Mouse (Mus musculus) heart, embryonic 13.5 days (tissue): ENCODE results near the gene Rnase4. TPM values are rescaled to one million over a fixed set of nuclear protein-coding genes. Genes with fewer than 3 reads are reported as not detected.

ENCODE experiments used
- ATAC-seq: fragments of 200-750 bp; cut with Nextera tagmentation; 2 replicates; pipeline ENCODE4 v1.8.0; 2017; ENCODE audit warnings: moderate TSS enrichment; ENCODE audit not compliant: insufficient number of reproducible peaks, low FRiP score, low TSS enrichment; ENCODE audit errors: extremely low read depth
- H3K27ac ChIP-seq: fragments of 300-500 bp; sonication (generic); replicated peaks from 2 replicates; pipeline ENCODE4 v1.5.1; 2015; ENCODE audit warnings: moderate library complexity, mild to moderate bottlenecking, inconsistent platforms
- H3K27me3 ChIP-seq: fragments of 300-500 bp; sonication (generic); replicated peaks from 2 replicates; pipeline ENCODE4 v1.6.1; 2015; ENCODE audit warnings: mild to moderate bottlenecking, inconsistent platforms
- H3K36me3 ChIP-seq: fragments of 300-500 bp; sonication (generic); 2 replicates; pipeline ENCODE4 v1.6.1; 2015; ENCODE audit warnings: mild to moderate bottlenecking, inconsistent platforms
- H3K4me1 ChIP-seq: fragments of 300-500 bp; sonication (generic); 2 replicates; pipeline ENCODE4 v1.6.1; 2015; ENCODE audit warnings: inconsistent platforms
- H3K4me2 ChIP-seq: fragments of 300-500 bp; sonication (generic); 2 replicates; pipeline ENCODE4 v1.6.1; 2015; ENCODE audit warnings: inconsistent platforms, mild to moderate bottlenecking, moderate library complexity
- H3K4me3 ChIP-seq: fragments of 300-500 bp; sonication (generic); 2 replicates; pipeline ENCODE4 v1.5.1; 2015; ENCODE audit warnings: moderate library complexity, mild to moderate bottlenecking, inconsistent platforms
- H3K9ac ChIP-seq: fragments of 300-500 bp; sonication (generic); 2 replicates; pipeline ENCODE4 v1.6.1; 2015; ENCODE audit warnings: inconsistent platforms, mild to moderate bottlenecking, moderate library complexity
- H3K9me3 ChIP-seq: fragments of 300-500 bp; sonication (generic); 2 replicates; pipeline ENCODE4 v1.6.1; 2016; ENCODE audit warnings: inconsistent platforms
- WGBS: fragments of 180-500 bp; shearing (Covaris S2); methylation state at CpG from one replicate; pipeline ENCODE4 v1.1.7; 2015; ENCODE audit warnings: mixed read lengths; 5-methylcytosine and 5-hydroxymethylcytosine counted together
- polyA plus RNA-seq: library from polyadenylated mRNA; unstranded; fragments of >200 nt; fragmentation: Nextera tagmentation; extraction: Ambion mirVana; gene quantifications from 2 replicates; pipeline ENCODE4 v1.2.1, GENCODE M21; 2015

Rnase4 gene
- polyA plus RNA-seq, 1 experiment from 2014 or later, result 21.4 TPM

GRCm38 (mm10) chr14:51149164-51149563, 58.3 kb downstream of the Rnase4 start:
- H3K4me3 ChIP-seq, result no peak overlapping the region
- H3K27ac ChIP-seq, result no peak overlapping the region
- H3K4me1 ChIP-seq, result peaks cover 11% of the 10 kb centered on the region
- H3K27me3 ChIP-seq, result no peaks in the 10 kb centered on the region
- WGBS, result 63% methylated on average over 5 of the region's 5 CpGs
- no peaks in the 10 kb centered on the region for H3K9me3 ChIP-seq
- H3K36me3 ChIP-seq, result no peaks in the 10 kb centered on the region
- H3K4me2 ChIP-seq, result no peak overlapping the region
- no peak overlapping the region for H3K9ac ChIP-seq
- no peak for ATAC-seq

- ATAC-seq, result no peak
- no peak overlapping the region for H3K9ac ChIP-seq
- no peak overlapping the region for H3K27ac ChIP-seq
- H3K4me1 ChIP-seq, result peaks cover 10% of the 10 kb centered on the region; the same call in 1 of the 2 replicates
- no peaks in the 10 kb centered on the region for H3K36me3 ChIP-seq
- H3K9me3 ChIP-seq, result no peaks in the 10 kb centered on the region
- no peak overlapping the region for H3K4me3 ChIP-seq
- H3K4me2 ChIP-seq, result no peak overlapping the region
- no peaks in the 10 kb centered on the region for H3K27me3 ChIP-seq
- 73% methylated on average over 3 of the region's 3 CpGs for WGBS
Observed at GRCm38 (mm10) chr14:51150206-51150831, 59.4 kb downstream of the Rnase4 start.

DNA sequence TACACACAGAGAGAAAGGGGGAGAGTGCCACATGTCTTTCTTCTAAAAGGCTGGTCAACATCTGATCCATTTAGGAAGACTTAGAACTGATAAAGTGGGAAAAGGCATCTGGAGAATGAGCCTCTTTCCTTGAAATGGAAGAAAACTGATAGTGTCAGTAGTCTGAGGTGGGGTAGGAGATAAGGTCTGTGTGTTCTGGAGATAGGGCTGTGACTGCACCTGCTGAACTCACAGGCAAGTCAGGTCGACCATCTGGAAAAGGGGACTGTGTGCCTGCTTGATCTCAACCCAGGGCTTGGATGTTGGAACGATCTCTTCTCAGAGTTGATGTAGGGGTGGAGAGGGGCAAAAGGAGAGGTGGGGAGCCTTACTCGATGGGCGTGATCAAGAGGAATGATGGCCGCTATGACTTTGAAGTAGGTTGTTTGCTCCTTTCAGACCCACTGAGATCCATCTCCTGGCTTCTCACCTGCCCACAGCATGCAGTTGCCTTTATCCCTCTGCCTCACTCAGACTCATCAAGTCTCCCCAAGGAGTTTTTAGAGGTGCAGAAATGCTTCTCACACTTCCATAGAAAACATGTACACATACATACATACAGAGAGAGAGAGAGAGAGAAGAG, 61.5 kb downstream of the Rnase4 start:
- Histone ChIP-seq H3K27ac (no peak overlapping the region), H3K36me3 (no peaks in the 10 kb centered on the region), H3K9ac (no peak overlapping the region), H3K4me2 (no peak overlapping the region), H3K9me3 (no peaks in the 10 kb centered on the region), H3K4me3 (no peak overlapping the region), H3K27me3 (no peaks in the 10 kb centered on the region), H3K4me1 (peaks cover 6% of the 10 kb centered on the region; the same call in 1 of the 2 replicates)
- 35% methylated on average over 5 of the region's 5 CpGs for WGBS
- ATAC-seq, result no peak

Other genes with a start within 250 kb of the Rnase4 start
- 4.5 and 5.1 TPM in 2 replicates for gene Tep1, start 220.5 kb upstream of the Rnase4 start, polyA plus RNA-seq
- 0.10 and 0.45 TPM in 2 replicates for gene Klhl33, start 193.6 kb upstream of the Rnase4 start, polyA plus RNA-seq
- 112 and 131 TPM in 2 replicates for gene Osgep, start 166.2 kb upstream of the Rnase4 start, polyA plus RNA-seq
- 148 TPM in 2 replicates for gene Apex1, start 166.1 kb upstream of the Rnase4 start, polyA plus RNA-seq
- 34.9 and 38.2 TPM in 2 replicates for gene Pip4p1, start 160.2 kb upstream of the Rnase4 start, polyA plus RNA-seq
- 36.5 and 41.3 TPM in 2 replicates for gene Pnp, start 160.0 kb upstream of the Rnase4 start, polyA plus RNA-seq
- gene Gm49342, start 146.6 kb upstream of the Rnase4 start, polyA plus RNA-seq, result not detected in 2 replicates
- gene Pnp2, start 135.1 kb upstream of the Rnase4 start, polyA plus RNA-seq, result 0.74 TPM in 1 of 2 replicates, not detected in the other
- gene Rnase10, start 83.3 kb upstream of the Rnase4 start, polyA plus RNA-seq, result 0.34 and 0.40 TPM in 2 replicates
- not detected in 2 replicates for gene Rnase9, start 49.2 kb upstream of the Rnase4 start, polyA plus RNA-seq
- gene Rnase11, start 40.9 kb upstream of the Rnase4 start, polyA plus RNA-seq, result not detected in 2 replicates
- 0.99 and 1.1 TPM in 2 replicates for gene Rnase12, start 33.4 kb upstream of the Rnase4 start, polyA plus RNA-seq
- not detected in 2 replicates for gene Olfr750, start 16.6 kb upstream of the Rnase4 start, polyA plus RNA-seq
- 3.6 and 3.9 TPM in 2 replicates for gene Ang, start 73 bp downstream of the Rnase4 start, polyA plus RNA-seq
- gene Eddm3b, start 23.3 kb downstream of the Rnase4 start, polyA plus RNA-seq, result not detected in 2 replicates
- gene Rnase6, start 32.8 kb downstream of the Rnase4 start, polyA plus RNA-seq, result 0.32 and 0.70 TPM in 2 replicates
- gene Rnase1, start 55.7 kb downstream of the Rnase4 start, polyA plus RNA-seq, result 0.39 and 0.49 TPM in 2 replicates
- not detected in 2 replicates for gene Rnase2b, start 71.2 kb downstream of the Rnase4 start, polyA plus RNA-seq
- not detected in 2 replicates for gene Ang2, start 108.1 kb downstream of the Rnase4 start, polyA plus RNA-seq
- gene Ear14, start 112.3 kb downstream of the Rnase4 start, polyA plus RNA-seq, result not detected in 2 replicates
- not detected in 2 replicates for gene Rnase2a, start 165.0 kb downstream of the Rnase4 start, polyA plus RNA-seq